Mouse (Mus musculus) hindbrain, embryonic 10.5 days (tissue): ENCODE measurements around the gene Mrtfa. TPM values are rescaled to one million over a fixed set of nuclear protein-coding genes. Genes with fewer than 3 reads are reported as not detected.

Experiments
- DNase-seq: peaks from one replicate; pipeline ENCODE4 v3.0.0-alpha.2; 2017; ENCODE audit warnings: low spot score
- H3K27ac ChIP-seq: fragments of 300-500 bp; sonication (generic); 2 replicates; pipeline ENCODE4 v1.5.1; 2016; ENCODE audit warnings: mild to moderate bottlenecking, moderate library complexity
- H3K27me3 ChIP-seq: fragments of 300-500 bp; sonication (generic); 2 replicates; pipeline ENCODE4 v1.6.1; 2016; ENCODE audit warnings: mild to moderate bottlenecking; ENCODE audit not compliant: poor library complexity, insufficient read depth, severe bottlenecking
- H3K36me3 ChIP-seq: fragments of 300-500 bp; sonication (generic); 2 replicates; pipeline ENCODE4 v1.6.1; 2016; ENCODE audit warnings: mild to moderate bottlenecking, moderate library complexity
- H3K4me1 ChIP-seq: fragments of 300-500 bp; sonication (generic); replicated peaks from 2 replicates; pipeline ENCODE4 v1.6.1; 2016; ENCODE audit warnings: mild to moderate bottlenecking
- H3K4me3 ChIP-seq: fragments of 300-500 bp; sonication (generic); 2 replicates; pipeline ENCODE4 v1.5.1; 2016; ENCODE audit warnings: mild to moderate bottlenecking, moderate library complexity
- H3K9me3 ChIP-seq: fragments of 300-500 bp; sonication (generic); 2 replicates; pipeline ENCODE4 v1.6.1; 2016; ENCODE audit warnings: mild to moderate bottlenecking, moderate library complexity
- WGBS: fragments of 180-500 bp; shearing (Covaris S2); methylation state at CpG from one replicate; pipeline ENCODE4 v1.1.7; 2016; 5-methylcytosine and 5-hydroxymethylcytosine counted together
- polyA plus RNA-seq: library from polyadenylated mRNA; unstranded; fragments of >200 nt; fragmentation: Nextera tagmentation; extraction: Ambion mirVana; gene quantifications from 2 replicates; pipeline ENCODE4 v1.2.1, GENCODE M21; 2016

The Mrtfa gene
- polyA plus RNA-seq, 1 experiment from 2014 or later: 31.3 TPM

DNA sequence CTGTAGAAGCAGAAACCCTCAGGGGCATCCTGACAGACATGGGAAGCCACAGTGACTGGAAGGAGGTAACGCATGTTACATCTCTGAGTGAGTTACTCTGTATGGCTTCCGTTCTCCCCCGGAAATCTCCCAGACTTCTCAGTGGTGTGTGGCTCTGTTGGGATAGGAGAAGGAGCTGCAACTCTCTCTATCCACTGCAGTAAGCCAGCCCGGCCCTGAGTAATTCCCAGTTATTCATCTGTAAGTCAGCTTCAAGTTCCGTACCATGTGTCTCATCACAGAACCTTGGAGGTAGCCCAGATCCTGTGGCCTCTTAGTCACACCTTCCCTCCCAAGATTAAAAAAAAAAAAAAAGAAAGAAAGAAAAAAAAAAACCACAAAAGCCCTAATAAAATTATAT is 1.8 kb upstream of the Mrtfa start:
- no peaks in the 10 kb centered on the region for H3K9me3 ChIP-seq
- H3K4me1 ChIP-seq: peaks cover 21% of the 10 kb centered on the region
- no peak overlapping the region for H3K27ac ChIP-seq
- H3K27me3 ChIP-seq: no peaks in the 10 kb centered on the region
- H3K4me3 ChIP-seq: no peak overlapping the region
- WGBS: 83% methylated on average over 5 of the region's 5 CpGs
- peaks cover 7% of the 10 kb centered on the region for H3K36me3 ChIP-seq
- no peak for DNase-seq

DNA sequence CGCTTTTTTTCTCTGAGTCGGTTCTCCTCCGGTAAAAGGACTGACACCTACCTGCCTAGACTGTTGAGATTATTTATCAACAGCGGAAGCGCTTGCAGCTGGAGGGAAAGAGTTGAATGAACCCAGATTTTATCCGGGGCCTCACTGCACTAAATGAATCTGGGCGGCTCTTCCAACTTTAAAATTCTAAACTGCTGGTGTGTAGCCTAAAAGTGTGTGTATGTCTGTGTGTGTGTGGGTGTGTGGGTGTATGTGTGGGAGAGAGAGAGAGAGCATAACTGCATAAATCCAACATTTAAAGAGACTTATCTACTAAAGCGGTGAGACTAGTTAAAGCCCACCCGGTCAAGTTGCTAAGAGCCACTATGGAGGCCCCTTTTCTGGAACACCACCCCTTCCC is 746 bp upstream of the Mrtfa start:
- 29% methylated on average over 9 of the region's 9 CpGs for WGBS
- peak overlapping the region; percentile 87 for H3K4me3 ChIP-seq
- H3K27me3 ChIP-seq: no peaks in the 10 kb centered on the region
- H3K9me3 ChIP-seq: no peaks in the 10 kb centered on the region
- peaks cover 17% of the 10 kb centered on the region for H3K36me3 ChIP-seq
- H3K4me1 ChIP-seq: peaks cover 21% of the 10 kb centered on the region
- no peak for DNase-seq
- H3K27ac ChIP-seq: peak overlapping the region; percentile 85

- DNase-seq: no peak
- Histone ChIP-seq H3K27me3 (no peaks in the 10 kb centered on the region), H3K36me3 (peaks cover 19% of the 10 kb centered on the region), H3K4me1 (peaks cover 21% of the 10 kb centered on the region), H3K9me3 (no peaks in the 10 kb centered on the region), H3K27ac (peak overlapping the region; percentile 89), H3K4me3 (peak overlapping the region; percentile 87)
- under 1% methylated on average over 46 of the region's 46 CpGs for WGBS
Observed at GRCm38 (mm10) chr15:81190011-81190629, 437 bp downstream of the Mrtfa start.

DNA sequence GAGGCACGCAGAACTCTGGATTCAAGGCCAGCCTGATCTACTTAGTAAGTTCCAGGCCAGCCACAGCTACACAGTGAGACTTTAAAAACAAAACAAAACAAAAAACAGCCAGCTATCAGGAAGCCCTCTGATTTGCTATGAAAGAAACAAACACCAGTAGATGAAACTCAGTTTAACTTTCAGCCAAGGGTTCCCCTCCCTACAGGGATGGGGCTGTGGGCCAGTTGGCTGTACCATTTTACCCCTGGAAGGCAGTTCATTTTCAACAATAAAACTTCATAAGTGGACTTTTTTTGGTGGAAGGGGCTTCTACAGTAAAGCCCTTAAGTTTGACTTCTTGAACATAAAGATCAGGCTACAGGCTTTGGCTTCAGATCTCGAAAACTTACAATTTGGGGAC is 1.5 kb downstream of the Mrtfa start:
- no peak for DNase-seq
- H3K4me3 ChIP-seq: peak overlapping the region; percentile 87
- 88% methylated on average over 2 of the region's 2 CpGs for WGBS

GRCm38 (mm10) chr15:81184913-81185312 is 5.6 kb downstream of the Mrtfa start:
- Histone ChIP-seq H3K27ac (no peak overlapping the region), H3K9me3 (no peaks in the 10 kb centered on the region), H3K36me3 (peaks cover 19% of the 10 kb centered on the region), H3K4me1 (peaks cover 16% of the 10 kb centered on the region), H3K27me3 (no peaks in the 10 kb centered on the region), H3K4me3 (no peak overlapping the region)
- WGBS: 93% methylated on average over 1 of the region's 1 CpGs
- no peak for DNase-seq

More for the DNA sequence above, 1.5 kb downstream of the Mrtfa start:
- peaks cover 21% of the 10 kb centered on the region for H3K4me1 ChIP-seq
- peaks cover 19% of the 10 kb centered on the region for H3K36me3 ChIP-seq
- H3K27ac ChIP-seq: no peak overlapping the region
- no peaks in the 10 kb centered on the region for H3K27me3 ChIP-seq
- no peaks in the 10 kb centered on the region for H3K9me3 ChIP-seq

DNA sequence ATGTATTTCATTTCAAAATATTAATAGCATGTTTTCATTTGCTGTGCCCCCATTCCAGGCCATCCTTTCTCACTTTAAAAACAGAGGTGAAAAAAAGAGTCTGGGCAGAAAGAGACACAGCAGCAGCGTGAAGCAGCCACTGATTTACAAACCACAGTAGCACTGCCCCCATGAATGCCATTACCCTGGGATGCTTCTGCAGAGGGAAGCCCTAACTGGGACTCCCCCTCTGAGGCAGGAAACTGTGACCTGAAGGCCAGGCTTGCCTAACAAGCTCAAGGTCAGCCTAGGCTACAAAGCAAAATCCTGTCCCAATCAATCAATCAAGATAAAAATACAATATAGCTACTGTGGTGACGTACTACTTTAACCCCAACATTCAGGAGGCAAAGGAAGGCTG is 9.3 kb downstream of the Mrtfa start:
- Histone ChIP-seq H3K36me3 (peaks cover 7% of the 10 kb centered on the region; the same call in 1 of the 2 replicates), H3K27ac (no peak overlapping the region), H3K9me3 (no peaks in the 10 kb centered on the region), H3K4me3 (no peak overlapping the region), H3K4me1 (0 out of 2 replicates have a peak, but pooled peaks cover 2% of the 10 kb centered on the region), H3K27me3 (no peaks in the 10 kb centered on the region)
- WGBS: 62% methylated on average over 2 of the region's 2 CpGs
- DNase-seq: no peak

GRCm38 (mm10) chr15:81179523-81179922 is 11.0 kb downstream of the Mrtfa start:
- peaks cover 7% of the 10 kb centered on the region for H3K36me3 ChIP-seq
- WGBS: 95% methylated on average over 2 of the region's 2 CpGs
- H3K27ac ChIP-seq: no peak overlapping the region
- H3K9me3 ChIP-seq: no peaks in the 10 kb centered on the region
- 0 out of 2 replicates have a peak, but pooled peaks cover 2% of the 10 kb centered on the region for H3K4me1 ChIP-seq
- H3K4me3 ChIP-seq: no peak overlapping the region
- H3K27me3 ChIP-seq: no peaks in the 10 kb centered on the region
- DNase-seq: no peak

DNA sequence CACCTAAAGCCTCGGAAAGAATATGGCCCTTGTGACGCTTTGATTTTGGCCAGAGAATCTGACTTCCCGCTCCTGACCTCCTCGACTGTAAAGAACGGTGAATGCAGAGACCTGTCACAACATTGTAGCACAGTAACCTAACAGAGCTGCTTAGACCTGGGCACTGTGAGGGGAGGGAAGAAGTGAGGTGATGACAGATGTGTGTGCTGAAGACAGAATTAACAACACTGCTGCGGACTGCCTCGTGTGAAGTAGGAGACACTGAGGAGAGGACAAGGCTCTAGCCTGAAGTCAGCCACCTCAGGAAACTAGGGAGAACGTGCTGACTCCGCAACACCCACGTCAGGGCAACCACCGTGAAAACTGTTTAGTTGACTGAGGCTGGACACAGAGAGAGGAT is 11.9 kb downstream of the Mrtfa start:
- no peak overlapping the region for H3K27ac ChIP-seq
- no peaks in the 10 kb centered on the region for H3K9me3 ChIP-seq
- DNase-seq: no peak
- H3K36me3 ChIP-seq: peaks cover 14% of the 10 kb centered on the region
- H3K4me3 ChIP-seq: no peak overlapping the region
- no peaks in the 10 kb centered on the region for H3K27me3 ChIP-seq
- H3K4me1 ChIP-seq: 0 out of 2 replicates have a peak, but pooled peaks cover 2% of the 10 kb centered on the region
- WGBS: 77% methylated on average over 11 of the region's 11 CpGs

DNA sequence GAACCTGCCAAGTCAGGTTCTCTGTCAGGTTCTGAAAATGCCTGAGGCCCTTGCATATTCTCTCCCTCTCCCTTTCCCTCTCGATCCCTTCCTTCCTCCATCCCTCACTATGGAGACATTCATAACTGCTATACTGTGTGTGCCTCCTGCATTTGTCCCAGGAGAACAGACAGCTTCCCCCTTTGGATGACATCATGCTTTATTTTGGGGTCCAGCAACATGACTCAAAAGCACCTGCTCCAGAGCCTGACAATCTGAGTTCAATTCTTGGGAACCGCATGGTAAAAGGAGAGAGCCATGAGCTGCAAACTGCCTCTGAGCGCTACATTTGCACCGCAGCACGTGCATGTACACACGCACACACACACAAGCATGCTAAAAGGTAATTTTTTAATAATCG is 12.7 kb downstream of the Mrtfa start:
- H3K27me3 ChIP-seq: no peaks in the 10 kb centered on the region
- H3K9me3 ChIP-seq: no peaks in the 10 kb centered on the region
- no peak overlapping the region for H3K27ac ChIP-seq
- WGBS: 94% methylated on average over 7 of the region's 7 CpGs
- peaks cover 17% of the 10 kb centered on the region for H3K36me3 ChIP-seq
- H3K4me3 ChIP-seq: no peak overlapping the region
- DNase-seq: no peak
- H3K4me1 ChIP-seq: 0 out of 2 replicates have a peak, but pooled peaks cover 2% of the 10 kb centered on the region

DNA sequence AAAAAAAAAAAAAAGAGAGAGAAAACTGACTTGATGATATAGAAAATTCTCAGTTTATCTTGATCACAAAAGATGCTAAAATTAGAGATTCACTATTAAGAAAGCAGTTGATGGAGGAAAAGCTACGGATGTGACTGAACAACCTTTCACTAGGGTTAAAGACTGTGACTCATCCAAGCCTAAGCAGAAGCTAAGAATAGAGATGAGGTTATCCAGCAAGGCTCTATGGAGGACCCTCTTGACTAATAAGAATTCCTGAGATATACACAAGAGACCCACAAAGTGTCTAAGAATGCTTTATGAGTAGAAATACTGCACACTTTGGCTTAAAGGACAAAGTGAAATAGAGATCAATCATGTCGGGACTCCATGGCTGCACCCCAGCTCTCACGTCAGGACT is 14.9 kb downstream of the Mrtfa start:
- Histone ChIP-seq H3K4me3 (no peak overlapping the region), H3K27ac (no peak overlapping the region), H3K4me1 (no peaks in the 10 kb centered on the region), H3K27me3 (no peaks in the 10 kb centered on the region), H3K9me3 (no peaks in the 10 kb centered on the region), H3K36me3 (peaks cover 17% of the 10 kb centered on the region)
- DNase-seq: no peak
- 92% methylated on average over 3 of the region's 3 CpGs for WGBS

DNA sequence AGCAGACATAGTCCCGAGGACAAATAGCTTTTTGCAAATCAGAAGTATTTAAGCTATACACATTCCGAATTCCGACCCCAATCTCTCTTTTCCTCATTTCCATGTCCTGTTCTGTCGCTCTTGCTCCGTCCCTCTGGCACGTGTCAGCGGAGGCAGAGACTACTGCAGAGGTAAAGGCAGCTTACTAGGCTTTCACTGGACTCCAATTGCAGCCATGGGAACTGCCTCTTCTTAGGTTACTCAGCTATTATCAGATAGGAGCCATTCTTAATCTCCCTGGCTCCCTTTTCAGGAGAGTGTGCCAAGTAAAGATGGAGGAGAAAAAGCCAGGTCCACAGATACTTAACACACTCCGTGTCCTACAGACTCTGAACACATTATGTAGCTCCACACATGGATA is 18.3 kb downstream of the Mrtfa start:
- Histone ChIP-seq H3K27me3 (no peaks in the 10 kb centered on the region), H3K27ac (no peak overlapping the region), H3K4me1 (no peaks in the 10 kb centered on the region), H3K9me3 (no peaks in the 10 kb centered on the region), H3K4me3 (no peak overlapping the region), H3K36me3 (peaks cover 17% of the 10 kb centered on the region)
- DNase-seq: no peak
- 95% methylated on average over 8 of the region's 8 CpGs for WGBS

GRCm38 (mm10) chr15:81168735-81169134 is 21.8 kb downstream of the Mrtfa start:
- H3K36me3 ChIP-seq: peaks cover 3% of the 10 kb centered on the region; the same call in 1 of the 2 replicates
- WGBS: 90% methylated on average over 6 of the region's 6 CpGs
- H3K4me1 ChIP-seq: no peaks in the 10 kb centered on the region
- H3K4me3 ChIP-seq: no peak overlapping the region
- H3K27me3 ChIP-seq: no peaks in the 10 kb centered on the region
- H3K27ac ChIP-seq: no peak overlapping the region
- no peak for DNase-seq
- no peaks in the 10 kb centered on the region for H3K9me3 ChIP-seq

DNA sequence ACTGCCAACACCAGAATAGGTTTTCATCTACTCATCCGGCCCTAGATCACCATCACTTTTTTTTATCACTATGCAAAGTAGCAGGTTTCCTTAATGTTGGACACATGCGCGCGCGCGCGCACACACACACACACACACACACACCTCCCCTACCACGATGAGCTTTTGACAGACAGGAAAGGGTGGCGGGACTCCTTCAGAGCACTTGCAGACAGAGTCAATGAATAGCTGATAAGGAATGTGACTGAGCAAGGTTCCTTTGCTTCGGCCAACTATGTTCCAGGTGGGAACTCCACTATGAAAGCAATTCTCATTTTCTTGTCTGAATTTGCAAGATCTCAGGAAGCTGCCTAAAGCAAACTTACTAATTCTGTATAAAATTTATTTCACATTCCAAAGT is 22.7 kb downstream of the Mrtfa start:
- H3K27me3 ChIP-seq: no peaks in the 10 kb centered on the region
- no peak overlapping the region for H3K27ac ChIP-seq
- WGBS: 93% methylated on average over 10 of the region's 10 CpGs
- H3K4me3 ChIP-seq: no peak overlapping the region
- H3K36me3 ChIP-seq: no peaks in the 10 kb centered on the region
- no peak for DNase-seq
- H3K9me3 ChIP-seq: no peaks in the 10 kb centered on the region
- H3K4me1 ChIP-seq: no peaks in the 10 kb centered on the region

- H3K4me3 ChIP-seq: no peak overlapping the region
- H3K27ac ChIP-seq: no peak overlapping the region
- H3K27me3 ChIP-seq: no peaks in the 10 kb centered on the region
- DNase-seq: no peak
- no peaks in the 10 kb centered on the region for H3K4me1 ChIP-seq
- no peaks in the 10 kb centered on the region for H3K36me3 ChIP-seq
- H3K9me3 ChIP-seq: no peaks in the 10 kb centered on the region
- WGBS: 89% methylated on average over 5 of the region's 5 CpGs
Observed at GRCm38 (mm10) chr15:81166291-81166690, 24.3 kb downstream of the Mrtfa start.
